Mouse (Mus musculus) embryonic facial prominence, embryonic 15.5 days (tissue): ENCODE data around the gene Rab23. TPM values are rescaled to one million over a fixed set of nuclear protein-coding genes. Genes with fewer than 3 reads are reported as not detected.

Experiments
- ATAC-seq: fragments of 200-750 bp; cut with Nextera tagmentation; 2 replicates; pipeline ENCODE4 v1.8.0; 2017; ENCODE audit warnings: low read depth, moderate TSS enrichment; ENCODE audit not compliant: insufficient number of reproducible peaks, low FRiP score, low TSS enrichment
- H3K27ac ChIP-seq: fragments of 300-500 bp; sonication (generic); replicated peaks from 2 replicates; pipeline ENCODE4 v1.5.1; 2015; ENCODE audit warnings: mild to moderate bottlenecking, inconsistent platforms
- H3K27me3 ChIP-seq: fragments of 300-500 bp; sonication (generic); 2 replicates; pipeline ENCODE4 v1.6.1; 2015; ENCODE audit warnings: inconsistent platforms
- H3K36me3 ChIP-seq: fragments of 300-500 bp; sonication (generic); 2 replicates; pipeline ENCODE4 v1.6.1; 2015; ENCODE audit warnings: mild to moderate bottlenecking, inconsistent platforms
- H3K4me1 ChIP-seq: fragments of 300-500 bp; sonication (generic); 2 replicates; pipeline ENCODE4 v1.6.1; 2015; ENCODE audit warnings: inconsistent platforms
- H3K4me2 ChIP-seq: fragments of 300-500 bp; sonication (generic); replicated peaks from 2 replicates; pipeline ENCODE4 v1.6.1; 2015; ENCODE audit warnings: mild to moderate bottlenecking, inconsistent platforms
- H3K4me3 ChIP-seq: fragments of 300-500 bp; sonication (generic); replicated peaks from 2 replicates; pipeline ENCODE4 v1.5.1; 2015; ENCODE audit warnings: mild to moderate bottlenecking, inconsistent platforms
- H3K9ac ChIP-seq: fragments of 300-500 bp; sonication (generic); 2 replicates; pipeline ENCODE4 v1.6.1; 2015; ENCODE audit warnings: inconsistent platforms
- H3K9me3 ChIP-seq: fragments of 300-500 bp; sonication (generic); replicated peaks from 2 replicates; pipeline ENCODE4 v1.6.1; 2016; ENCODE audit warnings: inconsistent platforms
- WGBS: fragments of 180-500 bp; shearing (Covaris S2); methylation state at CpG from one replicate; pipeline ENCODE4 v1.1.7; 2015; 5-methylcytosine and 5-hydroxymethylcytosine counted together
- polyA plus RNA-seq: library from polyadenylated mRNA; unstranded; fragments of >200 nt; fragmentation: Nextera tagmentation; extraction: Ambion mirVana; gene quantifications from 2 replicates; pipeline ENCODE4 v1.2.1, GENCODE M21; 2015

The Rab23 gene
- polyA plus RNA-seq, 1 experiment from 2014 or later: 28.2 TPM

DNA sequence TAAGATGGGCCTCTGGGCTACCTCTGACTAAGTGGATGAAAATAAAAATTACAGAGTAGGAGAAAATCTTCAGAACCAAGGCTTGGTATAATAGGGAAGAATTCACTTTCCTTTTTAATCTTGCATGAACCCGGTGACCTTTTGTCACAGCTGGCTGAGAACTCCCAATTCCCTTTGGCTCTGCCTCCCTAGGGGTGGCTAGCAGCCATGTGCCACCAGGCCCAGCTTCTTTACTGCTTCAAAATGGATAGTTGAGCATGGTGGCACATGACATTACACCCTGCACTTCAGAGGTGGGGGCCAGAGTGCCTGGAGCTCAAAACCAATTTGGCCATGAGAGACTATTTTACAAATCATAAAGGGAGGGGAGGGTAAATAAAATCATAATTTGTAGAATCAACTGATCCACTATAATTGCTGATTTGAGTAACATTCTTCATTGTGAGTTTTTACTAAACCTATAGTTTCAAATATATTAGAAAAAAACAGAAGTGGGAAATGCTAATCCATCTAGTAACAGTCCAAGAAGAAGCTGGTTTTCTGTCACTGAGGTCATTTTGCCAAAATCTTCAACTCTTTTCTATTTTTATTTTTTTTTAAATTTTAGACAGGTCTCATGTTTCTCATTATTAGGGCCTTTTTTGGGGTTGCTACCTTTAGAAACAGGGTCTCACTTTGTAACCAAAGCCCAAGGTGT, 48.6 kb downstream of the Rab23 start:
- Histone ChIP-seq H3K36me3 (peaks cover 42% of the 10 kb centered on the region), H3K9ac (no peak overlapping the region), H3K9me3 (no peaks in the 10 kb centered on the region), H3K4me2 (no peak overlapping the region), H3K4me1 (no peaks in the 10 kb centered on the region), H3K27ac (no peak overlapping the region), H3K27me3 (no peaks in the 10 kb centered on the region), H3K4me3 (no peak overlapping the region)
- WGBS: 79% methylated on average over 1 of the region's 1 CpGs
- ATAC-seq: no peak

DNA sequence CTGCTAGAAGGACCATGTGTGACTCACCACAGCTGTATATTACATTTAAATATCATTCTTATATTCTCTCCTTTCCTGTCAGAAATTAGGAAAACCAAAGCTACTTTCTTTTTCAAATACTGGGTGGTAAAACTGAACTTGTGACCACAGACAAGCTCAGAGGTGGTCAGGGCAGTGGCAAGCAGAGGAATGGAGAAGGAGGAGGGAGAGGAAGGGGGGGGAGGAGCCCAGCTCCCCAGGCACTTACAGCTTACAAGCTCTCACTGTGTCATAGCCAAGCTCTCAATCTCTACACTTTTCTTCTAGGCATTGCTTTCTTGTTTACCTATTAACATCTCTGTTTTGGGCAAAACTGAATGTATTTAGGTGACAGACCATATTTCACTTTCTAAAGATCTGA, 49.1 kb downstream of the Rab23 start:
- no peak overlapping the region for H3K4me3 ChIP-seq
- H3K9me3 ChIP-seq: no peaks in the 10 kb centered on the region
- peaks cover 42% of the 10 kb centered on the region for H3K36me3 ChIP-seq
- no peak overlapping the region for H3K27ac ChIP-seq
- no peak for ATAC-seq
- no peaks in the 10 kb centered on the region for H3K4me1 ChIP-seq
- H3K27me3 ChIP-seq: no peaks in the 10 kb centered on the region
- no peak overlapping the region for H3K9ac ChIP-seq
- no peak overlapping the region for H3K4me2 ChIP-seq

DNA sequence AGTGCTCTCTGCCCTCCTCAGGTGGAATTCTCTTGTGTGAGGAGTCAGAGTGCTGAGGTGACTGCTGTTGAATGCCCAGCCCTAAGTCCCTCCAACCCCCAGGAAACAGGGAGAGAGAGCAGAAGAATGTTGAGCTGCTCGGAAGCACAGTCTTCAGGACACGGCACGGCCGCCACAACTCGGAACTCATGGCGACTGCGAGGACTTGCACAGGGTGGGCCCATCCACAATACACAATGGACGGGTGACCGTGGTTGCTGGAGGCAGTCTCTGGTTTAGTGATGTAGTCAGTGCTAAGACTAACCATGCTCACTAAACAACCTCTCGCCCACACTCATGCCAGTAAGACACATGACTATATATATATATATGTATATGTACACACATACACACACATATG, 51.9 kb downstream of the Rab23 start:
- no peak for ATAC-seq
- Histone ChIP-seq H3K4me3 (no peak overlapping the region), H3K9ac (no peak overlapping the region), H3K36me3 (peaks cover 44% of the 10 kb centered on the region), H3K27ac (no peak overlapping the region), H3K4me1 (no peaks in the 10 kb centered on the region), H3K4me2 (no peak overlapping the region), H3K27me3 (no peaks in the 10 kb centered on the region), H3K9me3 (no peaks in the 10 kb centered on the region)
- 92% methylated on average over 10 of the region's 10 CpGs for WGBS

DNA sequence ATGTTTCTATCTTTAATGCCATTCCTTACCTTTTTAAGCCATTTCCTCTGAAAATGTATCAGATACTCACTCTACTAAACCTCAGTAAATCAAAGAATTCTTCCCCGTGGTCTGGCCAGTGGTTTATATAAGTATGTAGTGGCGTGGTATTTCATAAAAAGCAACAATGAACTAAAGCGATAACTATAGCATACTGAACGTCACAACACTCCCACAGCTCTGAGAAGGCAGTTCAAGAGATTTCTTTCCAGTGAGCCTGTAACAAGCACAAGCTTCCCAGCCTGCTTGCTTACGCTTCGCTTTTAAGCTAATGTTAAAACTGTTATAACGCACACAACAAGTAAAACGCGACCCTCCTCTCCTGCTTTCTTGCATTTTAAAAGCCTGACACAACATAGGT, 52.4 kb downstream of the Rab23 start:
- no peaks in the 10 kb centered on the region for H3K27me3 ChIP-seq
- H3K9ac ChIP-seq: no peak overlapping the region
- no peak overlapping the region for H3K4me2 ChIP-seq
- H3K4me1 ChIP-seq: no peaks in the 10 kb centered on the region
- H3K36me3 ChIP-seq: peaks cover 49% of the 10 kb centered on the region
- no peaks in the 10 kb centered on the region for H3K9me3 ChIP-seq
- 92% methylated on average over 9 of the region's 9 CpGs for WGBS
- no peak for ATAC-seq
- no peak overlapping the region for H3K27ac ChIP-seq
- H3K4me3 ChIP-seq: no peak overlapping the region

DNA sequence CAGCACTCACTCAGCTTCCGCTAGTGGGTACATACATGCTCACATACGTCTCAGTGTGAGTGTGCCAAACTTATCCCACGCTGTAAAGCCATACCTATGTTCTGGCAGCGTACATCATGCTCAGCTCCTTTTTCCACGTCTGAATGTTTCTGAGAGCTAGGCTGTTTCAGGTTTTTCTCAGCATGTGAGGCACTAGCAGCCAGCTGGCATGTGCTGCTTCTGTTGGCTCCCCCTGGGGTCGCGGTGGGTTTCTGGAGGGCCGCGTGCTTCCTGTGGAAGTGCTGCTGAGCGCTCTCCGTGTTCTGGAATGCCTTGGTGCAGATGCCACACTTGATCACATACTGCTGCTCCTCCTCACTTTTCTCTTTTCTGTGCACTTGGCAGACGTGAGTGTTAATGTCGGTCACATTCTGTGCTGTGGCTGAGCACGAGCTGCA, 56.5 kb downstream of the Rab23 start:
- Histone ChIP-seq H3K4me2 (no peak overlapping the region), H3K4me3 (no peak overlapping the region), H3K27ac (no peak overlapping the region), H3K27me3 (no peaks in the 10 kb centered on the region), H3K36me3 (peaks cover 37% of the 10 kb centered on the region), H3K9ac (no peak overlapping the region), H3K9me3 (no peaks in the 10 kb centered on the region), H3K4me1 (no peaks in the 10 kb centered on the region)
- ATAC-seq: no peak
- 68% methylated on average over 14 of the region's 14 CpGs for WGBS

DNA sequence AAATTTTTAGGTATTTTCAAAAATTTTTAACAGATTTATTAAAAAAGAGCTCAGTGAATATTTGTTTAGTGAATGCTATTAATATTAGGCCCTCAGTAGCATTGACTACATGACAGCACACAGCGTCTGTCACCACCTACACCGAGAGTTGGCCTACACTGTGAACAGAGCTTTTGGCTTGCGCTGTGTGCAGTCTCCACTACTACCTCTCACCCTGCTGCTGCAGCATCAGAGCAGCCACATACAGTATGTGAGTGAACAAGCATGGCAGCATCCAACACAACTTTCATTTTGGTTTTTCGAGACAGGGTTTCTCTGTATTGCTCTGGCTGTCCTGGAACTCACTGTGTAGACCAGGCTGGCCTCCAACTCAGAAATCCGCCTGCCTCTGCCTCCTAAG, 64.9 kb downstream of the Rab23 start:
- H3K9ac ChIP-seq: no peak overlapping the region
- no peaks in the 10 kb centered on the region for H3K4me1 ChIP-seq
- H3K4me2 ChIP-seq: no peak overlapping the region
- H3K36me3 ChIP-seq: peaks cover 19% of the 10 kb centered on the region; the same call in 1 of the 2 replicates
- 97% methylated on average over 5 of the region's 5 CpGs for WGBS
- H3K9me3 ChIP-seq: no peaks in the 10 kb centered on the region
- no peaks in the 10 kb centered on the region for H3K27me3 ChIP-seq
- H3K27ac ChIP-seq: no peak overlapping the region
- no peak for ATAC-seq
- H3K4me3 ChIP-seq: no peak overlapping the region

DNA sequence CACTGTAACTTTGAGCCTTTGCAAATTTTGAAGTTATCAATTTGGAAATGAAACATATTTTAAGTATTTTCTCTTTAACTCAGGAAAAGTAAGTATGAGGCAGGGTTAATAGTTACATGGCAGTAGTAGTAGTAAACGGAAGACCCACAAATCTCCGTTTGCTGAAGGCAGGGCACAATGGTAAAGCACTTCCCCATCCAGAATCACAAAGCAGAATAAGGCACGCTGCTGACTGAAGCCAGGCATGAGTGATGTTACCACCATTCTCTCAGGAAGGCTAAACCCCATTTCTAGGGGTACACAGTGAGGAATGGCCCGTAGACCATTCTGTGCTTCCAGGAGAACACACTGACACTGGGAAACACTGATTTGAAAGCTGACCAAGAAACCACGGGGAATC, 68.4 kb downstream of the Rab23 start:
- Histone ChIP-seq H3K4me3 (no peak overlapping the region), H3K4me1 (no peaks in the 10 kb centered on the region), H3K9me3 (no peaks in the 10 kb centered on the region), H3K27me3 (no peaks in the 10 kb centered on the region), H3K4me2 (no peak overlapping the region), H3K27ac (no peak overlapping the region), H3K9ac (no peak overlapping the region), H3K36me3 (peaks cover 11% of the 10 kb centered on the region; the same call in 1 of the 2 replicates)
- 90% methylated on average over 5 of the region's 5 CpGs for WGBS
- no peak for ATAC-seq

DNA sequence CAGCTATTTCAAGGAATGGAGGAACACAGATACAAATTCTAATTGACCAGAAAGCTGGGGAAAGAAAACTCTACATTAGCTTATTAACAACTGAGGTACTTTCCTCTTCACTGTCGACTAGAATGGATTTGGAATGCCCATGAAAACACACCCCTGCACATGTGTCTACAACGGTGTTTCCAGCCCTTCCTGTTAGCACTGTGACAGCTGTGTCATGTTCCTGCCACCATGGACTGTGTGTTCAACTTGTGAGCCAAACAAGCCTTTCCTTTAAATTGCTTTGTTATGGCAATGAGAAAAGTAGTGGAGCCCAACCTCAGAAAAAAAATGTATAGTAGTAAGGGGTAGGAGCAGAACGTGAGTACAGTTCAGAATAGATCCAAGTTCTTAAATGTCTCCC, 68.8 kb downstream of the Rab23 start:
- ATAC-seq: no peak
- no peak overlapping the region for H3K27ac ChIP-seq
- WGBS: 35% methylated on average over 3 of the region's 3 CpGs

More for the DNA sequence above, 68.8 kb downstream of the Rab23 start:
- H3K4me3 ChIP-seq: no peak overlapping the region
- no peaks in the 10 kb centered on the region for H3K4me1 ChIP-seq
- no peaks in the 10 kb centered on the region for H3K9me3 ChIP-seq
- H3K27me3 ChIP-seq: no peaks in the 10 kb centered on the region
- H3K9ac ChIP-seq: no peak overlapping the region
- no peak overlapping the region for H3K4me2 ChIP-seq
- H3K36me3 ChIP-seq: peaks cover 10% of the 10 kb centered on the region; the same call in 1 of the 2 replicates

Other genes with a start within 250 kb of the Rab23 start
- gene Prim2, start 50.1 kb upstream of the Rab23 start, polyA plus RNA-seq: 30.3 and 30.5 TPM in 2 replicates
- 55.5 and 56.6 TPM in 2 replicates for gene Bag2, start 37.9 kb downstream of the Rab23 start, polyA plus RNA-seq
- 23.7 and 25.4 TPM in 2 replicates for gene Zfp451, start 94.7 kb downstream of the Rab23 start, polyA plus RNA-seq
- gene Bend6, start 187.9 kb downstream of the Rab23 start, polyA plus RNA-seq: 0.98 and 2.0 TPM in 2 replicates
- 22.8 and 28.7 TPM in 2 replicates for gene Dst, start 188.3 kb downstream of the Rab23 start, polyA plus RNA-seq